Mouse (Mus musculus): ENCODE results near the gene Lamtor2.

The Lamtor2 gene

GRCm38 (mm10) chr3:88542486-88542885 lies 10.4 kb downstream of the Lamtor2 start:
- no peak for DNase-seq (ENCODE audit: low spot score)

DNA sequence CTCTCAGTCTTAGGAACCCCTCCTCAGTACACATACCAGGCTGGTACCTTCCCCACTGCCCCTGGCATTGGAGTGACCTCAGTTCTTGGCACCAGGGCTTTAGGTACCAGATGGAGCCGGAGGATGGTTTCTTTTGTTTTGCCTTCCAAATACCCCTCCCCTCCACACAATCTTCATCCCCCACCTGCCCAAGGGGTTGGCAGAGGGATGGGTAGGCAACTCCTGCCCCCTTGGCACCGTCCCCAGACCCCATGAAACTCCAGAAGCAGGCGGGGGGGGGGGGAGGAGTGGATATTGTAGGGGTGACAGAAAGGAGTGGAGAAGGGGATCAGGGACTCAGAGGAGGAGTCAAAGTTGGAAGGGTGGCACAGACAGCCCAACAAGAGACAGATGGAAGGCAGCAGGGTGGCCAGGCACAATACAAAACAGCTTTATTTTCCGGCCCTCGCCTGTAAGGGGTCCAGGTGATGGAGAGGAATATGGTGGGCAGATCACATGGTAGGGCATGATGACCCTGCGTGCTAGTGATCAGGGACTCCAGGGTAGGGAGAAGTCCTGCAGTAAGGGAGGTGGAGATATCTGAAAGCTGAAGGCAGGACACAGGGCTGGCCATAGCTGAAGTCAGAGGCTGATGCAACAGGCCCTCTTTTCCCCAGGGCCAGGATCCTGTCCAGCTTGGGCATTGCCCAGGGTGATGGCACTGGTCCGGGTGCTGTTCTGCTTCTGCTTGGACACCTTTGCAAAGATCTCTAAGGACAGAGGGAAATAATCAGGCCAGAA lies 11.1 kb downstream of the Lamtor2 start:
- DNase-seq (ENCODE audit: low spot score) = no peak

GRCm38 (mm10) chr3:88540085-88540484 lies 12.8 kb downstream of the Lamtor2 start:
- DNase-seq (ENCODE audit: low spot score) = no peak

- no peak for DNase-seq (ENCODE audit: low spot score)
These were observed 13.5 kb downstream of the Lamtor2 start for GRCm38 (mm10) chr3:88539397-88539796.

DNA sequence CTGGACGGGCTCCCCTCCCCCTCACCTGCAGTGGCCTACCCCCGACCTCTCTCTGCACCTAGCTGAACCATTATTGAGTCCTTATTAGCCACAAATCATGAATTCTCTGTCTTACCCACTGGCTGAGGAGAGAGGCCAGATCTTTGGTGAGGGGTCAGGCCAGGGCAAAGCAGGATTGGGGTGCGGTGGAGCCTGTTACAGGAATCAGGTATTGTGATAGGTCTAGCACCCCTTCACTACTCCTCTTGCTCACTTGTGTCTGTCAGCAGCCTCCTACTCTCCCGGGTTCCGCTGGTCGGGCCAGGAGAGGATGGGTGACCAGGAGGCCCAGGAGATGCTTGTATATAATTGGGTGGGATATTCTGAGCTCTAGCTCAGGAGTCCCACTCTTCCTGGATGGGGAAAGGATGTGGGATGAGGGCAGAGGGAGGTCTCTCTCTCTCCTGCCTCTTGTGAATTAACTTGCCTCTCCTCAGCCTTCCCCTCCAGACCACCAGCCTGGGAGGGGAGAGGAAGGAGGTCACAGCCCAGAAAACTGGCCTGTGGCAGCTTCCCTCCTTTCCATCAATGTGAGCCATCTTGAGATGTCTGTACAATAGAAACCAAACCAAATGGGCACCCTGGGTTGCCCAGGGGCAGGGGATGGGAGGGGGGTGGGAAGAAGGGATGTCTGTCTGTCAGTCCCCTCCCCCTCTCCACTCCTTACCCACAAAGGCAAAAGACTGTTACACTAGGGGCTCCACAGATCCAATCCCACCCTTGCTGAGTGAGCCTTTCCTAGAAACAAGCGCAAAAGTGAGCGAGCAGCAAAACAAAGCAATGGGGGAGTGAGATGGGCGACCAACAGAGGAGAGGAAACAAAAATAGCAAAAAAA lies 14.4 kb downstream of the Lamtor2 start:
- DNase-seq (ENCODE audit: low spot score) = no peak

DNA sequence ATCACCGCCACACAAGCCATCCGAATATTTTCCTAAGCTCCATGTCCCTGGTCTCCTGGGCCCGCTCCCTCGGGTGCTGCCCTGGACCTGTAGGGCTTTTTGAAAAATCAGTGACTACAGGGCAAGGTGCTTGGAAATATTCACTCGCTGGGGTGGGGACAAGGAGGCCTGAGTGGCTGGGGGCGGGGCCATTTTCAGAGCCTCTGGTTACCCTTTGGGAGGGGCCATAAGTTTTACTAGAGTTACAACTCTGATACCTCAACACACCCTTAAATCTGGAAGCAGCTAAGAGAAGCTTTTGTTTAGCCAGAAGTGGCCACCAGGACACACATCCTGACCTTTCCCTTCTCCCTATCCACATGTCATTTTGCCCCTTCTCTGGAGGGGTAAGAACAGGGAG lies 15.7 kb downstream of the Lamtor2 start:
- DNase-seq (ENCODE audit: low spot score) = no peak

GRCm38 (mm10) chr3:88536103-88536930 lies 16.6 kb downstream of the Lamtor2 start:
- peak; percentile 64 for DNase-seq (ENCODE audit: low spot score)

- DNase-seq (ENCODE audit: low spot score) = no peak
These were observed 17.3 kb downstream of the Lamtor2 start for GRCm38 (mm10) chr3:88535527-88535926.

GRCm38 (mm10) chr3:88535005-88535404 lies 17.9 kb downstream of the Lamtor2 start:
- no peak for DNase-seq (ENCODE audit: low spot score)

DNA sequence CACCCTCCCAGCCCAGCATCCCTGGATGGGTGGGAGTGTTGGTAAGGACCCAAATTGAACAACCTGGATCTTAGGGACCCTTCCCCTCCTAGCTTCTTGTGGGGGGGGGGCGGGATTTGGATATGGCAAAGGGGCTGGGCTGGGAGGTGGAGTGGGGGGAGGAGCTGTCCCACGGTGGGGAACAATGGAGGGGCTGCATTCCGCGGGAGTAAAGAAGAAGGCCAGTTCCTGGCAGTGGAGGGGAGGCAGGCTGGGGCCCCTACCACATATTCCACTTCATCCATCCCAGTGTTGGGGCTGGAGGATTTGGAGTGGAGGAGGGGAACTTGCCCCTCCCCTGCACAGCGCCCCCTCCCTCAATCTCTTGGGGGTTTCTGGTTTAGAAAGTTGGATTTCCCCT lies 19.2 kb downstream of the Lamtor2 start:
- DNase-seq (ENCODE audit: low spot score) = no peak

DNA sequence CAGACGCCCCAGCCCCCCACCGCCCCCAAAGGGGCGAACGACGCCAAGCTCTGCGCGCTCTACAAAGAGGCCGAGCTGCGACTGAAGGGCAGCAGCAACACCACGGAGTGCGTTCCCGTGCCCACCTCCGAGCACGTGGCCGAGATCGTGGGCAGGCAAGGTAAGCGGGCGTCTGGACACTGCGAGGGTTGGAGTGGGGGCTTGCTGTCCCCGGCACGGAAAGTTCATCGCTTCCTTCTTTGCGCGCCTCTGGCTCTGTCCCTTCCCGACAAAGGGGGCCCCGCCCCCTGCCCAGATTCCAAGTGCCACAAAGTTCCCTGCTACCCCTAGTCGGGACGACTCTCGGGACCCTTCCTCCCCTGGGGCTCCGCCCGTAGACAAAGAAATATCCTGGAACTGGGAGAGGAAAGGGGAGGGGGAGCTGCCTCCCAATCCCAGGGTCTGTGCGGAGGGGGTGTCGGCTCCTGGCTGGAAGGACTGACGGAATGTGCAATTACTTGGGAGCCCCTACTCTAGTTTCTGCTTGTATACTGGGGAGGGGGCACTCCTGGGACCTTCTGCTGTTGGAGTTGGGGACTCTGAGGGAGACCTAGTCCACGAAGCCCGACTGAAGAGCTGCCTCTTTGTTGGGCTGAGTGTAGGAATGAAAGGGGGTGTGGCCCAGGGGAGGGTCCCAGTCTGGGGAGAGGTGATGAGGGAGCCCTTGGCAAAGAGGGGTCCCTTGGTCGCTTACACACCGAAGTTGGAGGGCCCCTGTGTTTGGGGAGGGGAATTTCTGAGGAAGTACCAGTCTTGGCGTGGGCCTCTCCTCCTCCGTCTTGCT lies 20.0 kb downstream of the Lamtor2 start:
- DNase-seq (ENCODE audit: low spot score) = peak; percentile 53

- DNase-seq (ENCODE audit: low spot score) = no peak
These were observed 20.6 kb downstream of the Lamtor2 start, which contains the start of gene Mex3a for GRCm38 (mm10) chr3:88532299-88532674. Gene Mex3a (plus strand): TSS chr3:88532395.

DNA sequence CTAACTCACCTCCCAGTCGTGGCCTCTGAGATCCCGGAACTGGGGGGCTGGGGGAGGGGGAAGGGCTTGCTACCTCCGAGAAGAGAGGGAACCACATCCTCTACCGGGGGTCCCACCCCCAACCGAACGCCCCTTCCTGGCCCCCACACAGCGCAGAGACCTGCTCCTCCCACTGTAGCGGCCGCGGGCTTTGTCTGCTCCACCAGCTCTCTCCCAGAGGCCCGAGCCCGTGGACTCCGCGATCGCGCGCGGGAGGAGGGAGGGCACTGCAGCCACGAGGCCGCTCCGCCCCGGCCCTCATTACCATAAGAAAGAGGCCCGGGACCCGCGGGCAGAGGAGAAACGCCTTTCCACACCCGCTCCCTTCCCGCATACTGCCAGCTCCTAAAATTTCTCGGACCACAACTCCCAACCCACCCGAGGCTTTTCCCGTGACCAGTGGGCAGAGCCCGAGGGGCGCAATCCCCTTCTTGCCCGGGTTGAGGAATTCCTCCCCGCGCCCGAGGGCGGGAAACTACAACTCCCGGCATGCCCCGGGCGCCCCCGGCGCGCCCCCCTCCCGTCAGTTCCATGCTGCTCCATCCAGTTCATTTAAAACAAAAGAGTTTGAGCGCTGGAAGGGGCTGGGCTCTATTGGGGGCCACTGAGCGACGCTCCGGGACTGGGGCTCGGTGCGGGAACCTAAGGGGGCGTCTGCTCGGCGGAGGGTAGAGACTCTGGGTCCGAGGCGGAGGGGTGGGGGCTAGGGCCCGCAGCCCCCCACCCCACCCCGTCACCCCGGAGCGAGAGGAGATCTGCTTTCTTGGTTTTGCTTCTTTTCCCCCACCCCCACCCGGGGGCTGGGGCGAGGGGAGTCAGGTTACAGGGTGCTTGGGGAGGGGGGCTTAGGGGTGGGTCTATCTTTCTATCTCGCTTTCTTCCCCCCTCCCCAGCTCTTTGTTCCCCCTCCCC lies 21.3 kb downstream of the Lamtor2 start:
- peak; percentile 89 for DNase-seq (ENCODE audit: low spot score)

GRCm38 (mm10) chr3:88530082-88530864 lies 22.6 kb downstream of the Lamtor2 start:
- DNase-seq (ENCODE audit: low spot score) = no peak

DNA sequence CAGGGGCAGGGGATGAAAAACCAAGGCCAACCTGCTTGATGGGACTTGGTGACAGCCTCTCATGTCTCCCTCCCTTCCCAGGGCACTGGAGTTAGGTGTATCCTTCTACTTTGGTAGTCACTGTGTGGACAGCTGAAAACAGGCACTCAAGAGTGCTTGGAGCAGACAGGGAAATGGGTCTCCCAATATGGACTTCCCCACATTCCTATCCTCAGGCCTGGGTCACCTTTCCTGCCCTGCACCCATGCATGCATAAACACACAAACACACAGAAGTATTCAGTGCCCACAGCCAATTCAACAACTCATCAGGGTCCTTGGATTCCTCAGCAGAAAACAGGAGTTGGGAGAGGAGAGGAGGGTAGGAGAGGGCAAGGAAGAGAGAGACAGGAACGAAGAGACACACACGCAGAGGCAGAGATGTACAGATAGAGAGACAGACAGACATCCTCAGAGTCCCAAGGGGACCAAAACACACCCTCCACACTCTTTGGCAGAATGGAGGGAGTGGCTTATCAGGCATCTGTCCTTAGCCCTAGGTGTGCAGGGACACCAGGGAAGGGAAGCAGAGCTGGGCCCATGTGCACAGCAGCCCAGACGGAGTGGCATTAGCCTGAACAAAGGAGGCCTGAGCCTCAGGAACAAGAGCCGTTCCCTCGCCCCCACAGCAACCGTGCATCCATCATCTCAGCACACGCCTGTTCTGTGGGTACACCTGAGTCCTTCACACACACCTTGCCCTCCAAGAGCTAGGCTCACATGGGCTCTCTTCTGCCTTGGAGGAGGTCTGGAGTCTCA lies 23.5 kb downstream of the Lamtor2 start:
- DNase-seq (ENCODE audit: low spot score) = no peak

DNA sequence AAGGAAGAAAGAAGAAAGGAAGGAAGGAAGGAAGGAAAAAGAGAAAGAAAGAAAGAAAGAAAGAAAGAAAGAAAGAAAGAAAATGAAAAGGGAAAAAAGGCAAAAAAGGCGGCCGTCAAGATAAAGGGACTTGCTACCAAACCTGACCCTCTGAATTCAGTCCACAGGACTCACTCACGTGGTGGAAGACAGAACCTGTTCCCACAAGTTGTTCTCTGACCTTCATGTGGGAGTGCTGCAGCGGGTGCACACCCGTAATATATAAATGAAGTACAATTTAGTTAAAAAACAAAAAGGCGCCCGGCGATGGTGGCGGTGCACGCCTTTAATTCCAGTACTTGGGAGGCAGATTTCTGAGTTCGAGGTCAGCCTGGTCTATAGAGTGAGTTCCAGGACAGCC lies 24.2 kb downstream of the Lamtor2 start:
- DNase-seq (ENCODE audit: low spot score) = no peak

- no peak for DNase-seq (ENCODE audit: low spot score)
These were observed 25.3 kb downstream of the Lamtor2 start for GRCm38 (mm10) chr3:88527565-88527964.

Measured in testis, postnatal 14 days (tissue).